Mouse (Mus musculus) midbrain, embryonic 14.5 days (tissue): ENCODE results near the gene Myh6. TPM values are rescaled to one million over a fixed set of nuclear protein-coding genes. Genes with fewer than 3 reads are reported as not detected.
"Not testable (repeated sequence)": the region's sequence is repeated elsewhere in the genome, so short reads cannot be mapped to it uniquely, and the experiment has no call there.

ENCODE experiments used
- ATAC-seq: fragments of 200-750 bp; cut with Nextera tagmentation; 2 replicates; pipeline ENCODE4 v1.8.0; 2017; ENCODE audit warnings: moderate number of reproducible peaks, moderate library complexity; ENCODE audit not compliant: low FRiP score, low TSS enrichment
- DNase-seq: peaks from one replicate; pipeline ENCODE4 v3.0.0-alpha.2; 2015
- H3K27ac ChIP-seq: fragments of 300-500 bp; sonication (generic); replicated peaks from 2 replicates; pipeline ENCODE4 v1.5.1; 2014; ENCODE audit warnings: mild to moderate bottlenecking, low read depth, low read length, moderate library complexity
- H3K27me3 ChIP-seq: fragments of 300-500 bp; sonication (generic); 2 replicates; pipeline ENCODE4 v1.6.1; 2014; ENCODE audit warnings: low read length, control low read depth, mixed read lengths; ENCODE audit not compliant: control insufficient read depth, insufficient read depth
- H3K36me3 ChIP-seq: fragments of 300-500 bp; sonication (generic); 2 replicates; pipeline ENCODE4 v1.6.1; 2014; ENCODE audit warnings: low read length, control low read depth; ENCODE audit not compliant: control insufficient read depth, insufficient read depth
- H3K4me1 ChIP-seq: fragments of 300-500 bp; sonication (generic); 2 replicates; pipeline ENCODE4 v1.6.1; 2014; ENCODE audit warnings: mild to moderate bottlenecking, antibody characterized with exemption, low read length, control low read depth; ENCODE audit not compliant: control insufficient read depth, insufficient read depth
- H3K4me2 ChIP-seq: fragments of 300-500 bp; sonication (generic); 2 replicates; pipeline ENCODE4 v1.6.1; 2014; ENCODE audit warnings: mild to moderate bottlenecking, low read length, moderate library complexity
- H3K4me3 ChIP-seq: fragments of 300-500 bp; sonication (generic); replicated peaks from 2 replicates; pipeline ENCODE4 v1.5.1; 2014; ENCODE audit warnings: low read depth, low read length
- H3K9ac ChIP-seq: fragments of 300-500 bp; sonication (generic); replicated peaks from 2 replicates; pipeline ENCODE4 v1.6.1; 2014; ENCODE audit warnings: mild to moderate bottlenecking, low read length, moderate library complexity
- H3K9me3 ChIP-seq: fragments of 300-500 bp; sonication (generic); 2 replicates; pipeline ENCODE4 v1.6.1; 2016; ENCODE audit warnings: low read length, control low read depth, mixed read lengths; ENCODE audit not compliant: control insufficient read depth
- WGBS: fragments of 180-500 bp; shearing (Covaris S2); extraction: QIAGEN DNeasy Blood & Tissue Kit; methylation state at CpG from one replicate; pipeline ENCODE4 v1.1.7; 2014; 5-methylcytosine and 5-hydroxymethylcytosine counted together
- polyA plus RNA-seq: library from polyadenylated mRNA; unstranded; fragments of >200 nt; fragmentation: Nextera tagmentation; extraction: Ambion mirVana; gene quantifications from 2 replicates; pipeline ENCODE4 v1.2.1, GENCODE M21; 2014

Myh6 gene
- polyA plus RNA-seq, 1 experiment from 2014 or later, result 1.7 TPM

GRCm38 (mm10) chr14:54967874-54968273 lies 1.1 kb upstream of the Myh6 start:
- Histone ChIP-seq H3K4me3 (no peak overlapping the region), H3K4me2 (no peak overlapping the region), H3K27me3 (no peaks in the 10 kb centered on the region), H3K4me1 (no peaks in the 10 kb centered on the region), H3K27ac (no peak overlapping the region), H3K36me3 (no peaks in the 10 kb centered on the region), H3K9me3 (no peaks in the 10 kb centered on the region), H3K9ac (no peak overlapping the region)
- ATAC-seq (no peak), DNase-seq (no peak)
- WGBS, result 87% methylated on average over 3 of the region's 3 CpGs

- Histone ChIP-seq H3K4me1 (no peaks in the 10 kb centered on the region), H3K4me3 (no peak overlapping the region), H3K27ac (no peak overlapping the region), H3K9ac (no peak overlapping the region), H3K27me3 (no peaks in the 10 kb centered on the region), H3K4me2 (no peak overlapping the region), H3K9me3 (no peaks in the 10 kb centered on the region), H3K36me3 (no peaks in the 10 kb centered on the region)
- WGBS, result 78% methylated on average over 6 of the region's 6 CpGs
- no peak for DNase-seq
- ATAC-seq, result no peak
These were observed 1.1 kb downstream of the Myh6 start for GRCm38 (mm10) chr14:54965631-54966030.

GRCm38 (mm10) chr14:54965044-54965443 lies 1.7 kb downstream of the Myh6 start:
- H3K4me3 ChIP-seq, result no peak overlapping the region
- 85% methylated on average over 15 of the region's 15 CpGs for WGBS
- ATAC-seq (no peak), DNase-seq (no peak)
- H3K27me3 ChIP-seq, result no peaks in the 10 kb centered on the region
- H3K36me3 ChIP-seq, result no peaks in the 10 kb centered on the region
- no peaks in the 10 kb centered on the region for H3K9me3 ChIP-seq
- H3K4me1 ChIP-seq, result no peaks in the 10 kb centered on the region
- no peak overlapping the region for H3K27ac ChIP-seq
- H3K9ac ChIP-seq, result no peak overlapping the region
- no peak overlapping the region for H3K4me2 ChIP-seq

GRCm38 (mm10) chr14:54963727-54964126 lies 3.0 kb downstream of the Myh6 start:
- 87% methylated on average over 11 of the region's 11 CpGs for WGBS
- H3K27me3 ChIP-seq, result no peaks in the 10 kb centered on the region
- no peaks in the 10 kb centered on the region for H3K4me1 ChIP-seq
- H3K9me3 ChIP-seq, result no peaks in the 10 kb centered on the region
- H3K36me3 ChIP-seq, result no peaks in the 10 kb centered on the region
- ATAC-seq (no peak), DNase-seq (no peak)
- no peak overlapping the region for H3K4me3 ChIP-seq
- H3K4me2 ChIP-seq, result no peak overlapping the region
- H3K9ac ChIP-seq, result no peak overlapping the region
- no peak overlapping the region for H3K27ac ChIP-seq

- Histone ChIP-seq H3K4me1 (no peaks in the 10 kb centered on the region), H3K27me3 (no peaks in the 10 kb centered on the region), H3K4me3 (no peak overlapping the region), H3K27ac (no peak overlapping the region), H3K4me2 (no peak overlapping the region), H3K36me3 (no peaks in the 10 kb centered on the region), H3K9me3 (no peaks in the 10 kb centered on the region), H3K9ac (no peak overlapping the region)
- WGBS, result 89% methylated on average over 7 of the region's 7 CpGs
- ATAC-seq, result no peak
- no peak for DNase-seq
These were observed 4.0 kb downstream of the Myh6 start for GRCm38 (mm10) chr14:54962714-54963113.

- H3K9ac ChIP-seq, result no peak overlapping the region
- no peaks in the 10 kb centered on the region for H3K9me3 ChIP-seq
- no peaks in the 10 kb centered on the region for H3K4me1 ChIP-seq
- no peak overlapping the region for H3K4me2 ChIP-seq
- no peaks in the 10 kb centered on the region for H3K36me3 ChIP-seq
- H3K4me3 ChIP-seq, result no peak overlapping the region
- 90% methylated on average over 5 of the region's 5 CpGs for whole genome bisulfite sequencing
- H3K27ac ChIP-seq, result no peak overlapping the region
- H3K27me3 ChIP-seq, result no peaks in the 10 kb centered on the region
- ATAC-seq, result no peak
- DNase-seq, result no peak
These were observed 5.2 kb downstream of the Myh6 start for GRCm38 (mm10) chr14:54961487-54961886.

- no peak overlapping the region for H3K27ac ChIP-seq
- 68% methylated on average over 10 of the region's 10 CpGs for WGBS
- ATAC-seq (no peak), DNase-seq (no peak)
- H3K4me1 ChIP-seq, result no peaks in the 10 kb centered on the region
- H3K9me3 ChIP-seq, result no peaks in the 10 kb centered on the region
- no peak overlapping the region for H3K4me3 ChIP-seq
- no peaks in the 10 kb centered on the region for H3K36me3 ChIP-seq
- H3K27me3 ChIP-seq, result no peaks in the 10 kb centered on the region
- no peak overlapping the region for H3K9ac ChIP-seq
- H3K4me2 ChIP-seq, result no peak overlapping the region
These were observed 6.0 kb downstream of the Myh6 start for GRCm38 (mm10) chr14:54960769-54961168.

GRCm38 (mm10) chr14:54959853-54960613 lies 6.7 kb downstream of the Myh6 start:
- not testable (repeated sequence) for H3K36me3 ChIP-seq, H3K9ac ChIP-seq, DNase-seq, H3K27me3 ChIP-seq, H3K4me3 ChIP-seq, H3K4me1 ChIP-seq, H3K9me3 ChIP-seq, H3K27ac ChIP-seq, H3K4me2 ChIP-seq, ATAC-seq
- 93% methylated on average over 12 of the region's 12 CpGs for WGBS

GRCm38 (mm10) chr14:54959197-54959596 lies 7.5 kb downstream of the Myh6 start:
- no peak overlapping the region for H3K4me3 ChIP-seq
- H3K4me1 ChIP-seq, result no peaks in the 10 kb centered on the region
- no peak for ATAC-seq
- 93% methylated on average over 3 of the region's 3 CpGs for WGBS
- no peak overlapping the region for H3K4me2 ChIP-seq
- no peak overlapping the region for H3K9ac ChIP-seq
- H3K27ac ChIP-seq, result no peak overlapping the region
- H3K27me3 ChIP-seq, result no peaks in the 10 kb centered on the region
- no peaks in the 10 kb centered on the region for H3K9me3 ChIP-seq
- no peaks in the 10 kb centered on the region for H3K36me3 ChIP-seq
- DNase-seq, result no peak
